Mouse (Mus musculus): ENCODE data around the gene Flt3. TPM values are rescaled to one million over a fixed set of nuclear protein-coding genes. Genes with fewer than 3 reads are reported as not detected.

Flt3 gene
- polyA plus RNA-seq, 1 experiment: 1.4 TPM

GRCm38 (mm10) chr5:147340741-147341414 lies 59.4 kb downstream of the Flt3 start:
- TF ChIP-seq POLR2A (IDR thresholded peaks at IDR 0.05; ENCODE audit: borderline replicate concordance, extremely low read depth, low read depth, low read length) (no peak), CTCF (IDR thresholded peaks at IDR 0.05; ENCODE audit: insufficient read depth, low read length) (no peak)
- 24% methylated on average over 13 of the region's 13 CpGs for WGBS
- no peak for DNase-seq
- no peaks in the 10 kb centered on the region for H3K4me1 ChIP-seq (ENCODE audit: control insufficient read depth, insufficient read depth, low read length)
- H3K4me3 ChIP-seq (replicated peaks; ENCODE audit: extremely low read depth, low read depth, low read length): no peak overlapping the region

DNA sequence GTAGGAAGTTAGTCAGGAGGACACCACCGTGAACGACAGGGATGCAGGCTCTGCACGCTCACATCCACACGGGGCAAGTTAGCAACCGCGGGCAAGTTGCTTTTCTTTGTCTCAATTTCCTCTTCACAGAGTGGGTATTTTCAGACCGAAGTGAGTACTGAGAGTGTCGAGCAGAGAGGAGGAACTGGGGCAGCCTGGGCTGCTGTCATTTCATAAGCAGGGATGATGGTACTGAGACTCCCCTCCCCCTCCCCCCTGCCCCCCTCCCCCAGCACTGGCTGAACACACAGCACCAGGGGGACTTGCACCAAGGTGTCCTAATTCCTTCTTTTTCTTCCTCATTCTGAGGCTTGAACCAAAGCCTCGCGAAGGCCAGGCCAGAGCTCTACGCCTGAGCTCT lies 60.7 kb downstream of the Flt3 start:
- Histone ChIP-seq H3K4me1 (ENCODE audit: control insufficient read depth, insufficient read depth, low read length) (no peaks in the 10 kb centered on the region), H3K4me3 (replicated peaks; ENCODE audit: extremely low read depth, low read depth, low read length) (no peak overlapping the region)
- WGBS: 68% methylated on average over 11 of the region's 11 CpGs
- no peak for DNase-seq
- TF ChIP-seq CTCF (IDR thresholded peaks at IDR 0.05; ENCODE audit: insufficient read depth, low read length) (no peak), POLR2A (IDR thresholded peaks at IDR 0.05; ENCODE audit: borderline replicate concordance, extremely low read depth, low read depth, low read length) (no peak)

GRCm38 (mm10) chr5:147338967-147339366 lies 61.3 kb downstream of the Flt3 start:
- Histone ChIP-seq H3K4me3 (replicated peaks; ENCODE audit: extremely low read depth, low read depth, low read length) (no peak overlapping the region), H3K4me1 (ENCODE audit: control insufficient read depth, insufficient read depth, low read length) (no peaks in the 10 kb centered on the region)
- no peak for TF ChIP-seq POLR2A (IDR thresholded peaks at IDR 0.05; ENCODE audit: borderline replicate concordance, extremely low read depth, low read depth, low read length)
- no peak for TF ChIP-seq CTCF (IDR thresholded peaks at IDR 0.05; ENCODE audit: insufficient read depth, low read length)
- DNase-seq: no peak
- WGBS: 60% methylated on average over 9 of the region's 9 CpGs

GRCm38 (mm10) chr5:147332711-147333110 lies 67.6 kb downstream of the Flt3 start:
- no peak for TF ChIP-seq POLR2A (IDR thresholded peaks at IDR 0.05; ENCODE audit: borderline replicate concordance, extremely low read depth, low read depth, low read length)
- 21% methylated on average over 7 of the region's 7 CpGs for WGBS
- H3K4me1 ChIP-seq (ENCODE audit: control insufficient read depth, insufficient read depth, low read length): no peaks in the 10 kb centered on the region
- DNase-seq: no peak
- no peak overlapping the region for H3K4me3 ChIP-seq (replicated peaks; ENCODE audit: extremely low read depth, low read depth, low read length)

GRCm38 (mm10) chr5:147331547-147331946 lies 68.7 kb downstream of the Flt3 start:
- Histone ChIP-seq H3K4me1 (ENCODE audit: control insufficient read depth, insufficient read depth, low read length) (no peaks in the 10 kb centered on the region), H3K4me3 (replicated peaks; ENCODE audit: extremely low read depth, low read depth, low read length) (no peak overlapping the region)
- TF ChIP-seq CTCF (IDR thresholded peaks at IDR 0.05; ENCODE audit: insufficient read depth, low read length) (peak; percentile 55), POLR2A (IDR thresholded peaks at IDR 0.05; ENCODE audit: borderline replicate concordance, extremely low read depth, low read depth, low read length) (no peak)
- no peak for DNase-seq
- WGBS: 45% methylated on average over 2 of the region's 2 CpGs

- DNase-seq: no peak
- H3K4me3 ChIP-seq (replicated peaks; ENCODE audit: extremely low read depth, low read depth, low read length): no peak overlapping the region
- 82% methylated on average over 11 of the region's 11 CpGs for WGBS
- H3K4me1 ChIP-seq (ENCODE audit: control insufficient read depth, insufficient read depth, low read length): no peaks in the 10 kb centered on the region
- TF ChIP-seq CTCF (IDR thresholded peaks at IDR 0.05; ENCODE audit: insufficient read depth, low read length): no peak
- no peak for TF ChIP-seq POLR2A (IDR thresholded peaks at IDR 0.05; ENCODE audit: borderline replicate concordance, extremely low read depth, low read depth, low read length)
These were observed 70.3 kb downstream of the Flt3 start for GRCm38 (mm10) chr5:147329946-147330345.

- TF ChIP-seq POLR2A (IDR thresholded peaks at IDR 0.05; ENCODE audit: borderline replicate concordance, extremely low read depth, low read depth, low read length) (no peak), CTCF (IDR thresholded peaks at IDR 0.05; ENCODE audit: insufficient read depth, low read length) (no peak)
- no peaks in the 10 kb centered on the region for H3K4me1 ChIP-seq (ENCODE audit: control insufficient read depth, insufficient read depth, low read length)
- no peak for DNase-seq
- no peak overlapping the region for H3K4me3 ChIP-seq (replicated peaks; ENCODE audit: extremely low read depth, low read depth, low read length)
- WGBS: 86% methylated on average over 5 of the region's 5 CpGs
These were observed 72.7 kb downstream of the Flt3 start for GRCm38 (mm10) chr5:147327636-147328035.

GRCm38 (mm10) chr5:147325931-147326330 lies 74.4 kb downstream of the Flt3 start:
- TF ChIP-seq CTCF (IDR thresholded peaks at IDR 0.05; ENCODE audit: insufficient read depth, low read length) (no peak), POLR2A (IDR thresholded peaks at IDR 0.05; ENCODE audit: borderline replicate concordance, extremely low read depth, low read depth, low read length) (no peak)
- H3K4me1 ChIP-seq (ENCODE audit: control insufficient read depth, insufficient read depth, low read length): no peaks in the 10 kb centered on the region
- no peak for DNase-seq
- WGBS: 67% methylated on average over 11 of the region's 11 CpGs
- no peak overlapping the region for H3K4me3 ChIP-seq (replicated peaks; ENCODE audit: extremely low read depth, low read depth, low read length)

DNA sequence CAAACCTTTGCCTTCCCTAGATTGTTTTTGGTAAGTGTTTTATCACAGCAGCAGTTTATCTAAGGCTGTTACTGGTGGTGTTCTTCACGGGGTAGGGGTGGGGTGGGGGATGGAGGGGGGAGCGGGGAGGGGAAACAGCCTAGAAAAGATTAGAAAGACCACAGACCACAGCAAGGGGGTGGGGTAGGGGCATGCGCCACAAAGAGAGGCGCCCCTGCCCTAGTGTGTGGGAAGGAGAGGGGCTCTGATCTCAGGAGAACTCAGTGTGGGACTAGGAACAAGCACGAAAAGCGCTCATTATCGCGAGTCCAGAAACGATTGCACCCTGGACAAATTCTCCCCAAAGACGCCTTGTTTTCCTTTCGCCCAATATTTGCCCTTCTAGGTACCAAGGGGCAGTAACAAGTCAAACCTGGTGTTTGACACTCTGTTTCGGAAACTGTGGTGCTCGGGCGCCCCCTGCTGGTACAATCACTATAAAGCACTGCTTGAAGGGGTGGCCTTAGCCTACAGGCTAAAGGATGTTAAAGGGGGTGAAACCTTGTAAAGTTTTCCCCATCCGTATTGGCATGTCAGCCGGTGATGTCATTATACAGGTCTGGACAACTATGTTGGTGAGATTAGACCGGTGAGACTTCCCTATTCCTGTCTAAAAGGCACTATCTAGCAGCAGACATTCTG lies 76.9 kb downstream of the Flt3 start:
- no peak for TF ChIP-seq POLR2A (IDR thresholded peaks at IDR 0.05; ENCODE audit: borderline replicate concordance, extremely low read depth, low read depth, low read length)
- peak; percentile 75 for TF ChIP-seq CTCF (IDR thresholded peaks at IDR 0.05; ENCODE audit: insufficient read depth, low read length)
- H3K4me3 ChIP-seq (replicated peaks; ENCODE audit: extremely low read depth, low read depth, low read length): no peak overlapping the region
- peak; percentile 60 for DNase-seq
- H3K4me1 ChIP-seq (ENCODE audit: control insufficient read depth, insufficient read depth, low read length): no peaks in the 10 kb centered on the region
- WGBS: 8% methylated on average over 17 of the region's 17 CpGs

- TF ChIP-seq POLR2A (IDR thresholded peaks at IDR 0.05; ENCODE audit: borderline replicate concordance, extremely low read depth, low read depth, low read length) (no peak), CTCF (IDR thresholded peaks at IDR 0.05; ENCODE audit: insufficient read depth, low read length) (no peak)
- Histone ChIP-seq H3K4me3 (replicated peaks; ENCODE audit: extremely low read depth, low read depth, low read length) (no peak within 1 kb of the TSS), H3K4me1 (ENCODE audit: control insufficient read depth, insufficient read depth, low read length) (no peaks in the 10 kb centered on the region)
- DNase-seq: no peak
- WGBS: 59% methylated on average over 8 of the region's 8 CpGs
These were observed 78.1 kb downstream of the Flt3 start, which contains the start of gene Urad for GRCm38 (mm10) chr5:147322183-147322582. Gene Urad, minus strand, starts transcription at chr5:147322440.

Measured in lung, adult 2 months (tissue).